Mouse (Mus musculus): Measurements from ENCODE around the gene 4833420G17Rik.

DNA sequence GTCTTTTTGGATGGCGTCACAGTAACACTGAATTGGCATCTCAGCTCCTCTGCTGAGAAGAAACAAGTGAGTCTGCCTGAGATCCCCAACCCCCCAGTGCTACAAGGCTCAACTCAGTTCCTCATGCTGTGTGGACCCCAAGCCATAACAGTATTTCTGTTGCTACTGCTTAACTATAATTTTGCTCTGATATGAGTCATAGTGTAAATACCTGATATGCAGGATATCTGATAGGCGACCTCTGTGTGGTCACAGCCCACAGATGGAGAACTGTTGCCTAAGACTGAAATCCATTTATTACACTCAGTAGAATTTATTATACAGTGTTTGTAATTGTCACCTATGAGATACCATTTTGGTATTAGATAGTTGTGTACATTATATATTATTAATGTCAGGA, 15.2 kb downstream of the 4833420G17Rik start:
- TF ChIP-seq CTCF (IDR thresholded peaks at IDR 0.05; ENCODE audit: borderline replicate concordance, insufficient read depth, low read depth, low read length) = no peak
- TF ChIP-seq POLR2A (IDR thresholded peaks at IDR 0.05; ENCODE audit: borderline replicate concordance, insufficient read depth, low read length) = no peak
